In genomic region chr14:74205011-74205410, GRCm38 (mm10) we compare ENCODE assay signal across 15 mouse cellular contexts.
"Had no signal": no experiment of that assay in that cellular context is flagged by ENCODE, and none has a peak within 500 bp of the region (broad histone marks: within the 10 kb centered on the region; RNA-seq: fewer than 3 reads in every experiment).

No protein-coding gene starts in this region.

- ATAC-seq: lung, postnatal 0 days; midbrain, embryonic 13.5 days had no signal

- H3K4me3 ChIP-seq: layer of hippocampus, adult 2 months; limb, embryonic 10.5 days; liver, embryonic 15.5 days; midbrain, embryonic 13.5 days; neural tube, embryonic 12.5 days had no signal

- H3K4me1 ChIP-seq: limb, embryonic 10.5 days; liver, embryonic 15.5 days; midbrain, embryonic 13.5 days; neural tube, embryonic 12.5 days had no signal

- H3K4me2 ChIP-seq: liver, embryonic 11.5 days; liver, embryonic 15.5 days; midbrain, embryonic 13.5 days; neural tube, embryonic 12.5 days had no signal

- H3K9ac ChIP-seq: liver, embryonic 15.5 days; midbrain, embryonic 13.5 days; neural tube, embryonic 12.5 days had no signal

- H3K9me3 ChIP-seq: limb, embryonic 10.5 days; liver, embryonic 15.5 days; midbrain, embryonic 13.5 days; neural tube, embryonic 12.5 days had no signal

- H3K36me3 ChIP-seq: limb, embryonic 10.5 days; liver, embryonic 15.5 days; midbrain, embryonic 13.5 days; neural tube, embryonic 12.5 days had no signal

- DNase-seq: kidney, adult 18-20 months; kidney, postnatal 4 days; lung, adult 2 months; lung, postnatal 36 days; spleen, adult 18-20 months; thymus, adult 2 months; thymus, postnatal 25 days had no signal

- H3K27ac ChIP-seq: kidney, postnatal 0 days; layer of hippocampus, adult 2 months; limb, embryonic 10.5 days; liver, embryonic 15.5 days; midbrain, embryonic 13.5 days; neural tube, embryonic 12.5 days had no signal

- H3K27me3 ChIP-seq: liver, embryonic 15.5 days; midbrain, embryonic 13.5 days; neural tube, embryonic 12.5 days had no signal
